Mouse (Mus musculus) ES-E14 (cell line): ENCODE measurements at regions not wholly inside any gene's neighbourhood (a gene's known extent, or its start where the extent isn't known, plus 50 kb on each side); places are given as distances from the start of the nearest gene placed in this dataset.

Source experiments
- DNase-seq: peaks from one replicate; pipeline ENCODE4 v3.0.0-alpha.2; 2013; ENCODE audit warnings: low read depth, low spot score
- H3K27ac ChIP-seq: 2 replicates; pipeline ENCODE4 v1.5.1; 2012; ENCODE audit warnings: low read depth, mild to moderate bottlenecking, low read length, moderate library complexity, mixed read lengths; ENCODE audit not compliant: poor library complexity, insufficient read depth, severe bottlenecking
- H3K36me3 ChIP-seq: 2 replicates; pipeline ENCODE4 v1.6.1; 2012; ENCODE audit warnings: mild to moderate bottlenecking, low read length, moderate library complexity, mixed read lengths; ENCODE audit not compliant: control insufficient read depth, poor library complexity, insufficient read depth, severe bottlenecking
- H3K4me1 ChIP-seq, 2 experiments: fragments of 150-350 bp in 1 of 2; sonication (generic) in 1 of 2; 2 replicates each; pipeline ENCODE4 v1.6.1; 2012; ENCODE audit warnings: low read length in 2 of 2, mild to moderate bottlenecking in 1 of 2, mixed read lengths in 1 of 2; ENCODE audit not compliant: control insufficient read depth in 2 of 2, insufficient read depth in 2 of 2, poor library complexity in 1 of 2
- H3K4me3 ChIP-seq, 2 experiments: fragments of 150-350 bp in 1 of 2; sonication (generic) in 1 of 2; 2 replicates each; pipeline ENCODE4 v1.5.1; 2012; ENCODE audit warnings: low read length in 2 of 2, low read depth in 1 of 2, mild to moderate bottlenecking in 1 of 2, mixed read lengths in 1 of 2; ENCODE audit not compliant: insufficient read depth in 1 of 2, poor library complexity in 1 of 2, severe bottlenecking in 1 of 2
- H3K9ac ChIP-seq: 2 replicates; pipeline ENCODE4 v1.6.1; 2012; ENCODE audit warnings: low read depth, mild to moderate bottlenecking, low read length, mixed read lengths; ENCODE audit not compliant: poor library complexity, insufficient read depth, severe bottlenecking
- H3K9me3 ChIP-seq: fragments of 150-350 bp; sonication (generic); 2 replicates; pipeline ENCODE4 v1.6.1; 2012; ENCODE audit warnings: low read depth, mild to moderate bottlenecking, low read length; ENCODE audit not compliant: control insufficient read depth, insufficient read depth
- CHD2 ChIP-seq: IDR thresholded peaks from 2 replicates; pipeline ENCODE4 v1.6.1; 2014; ENCODE audit warnings: mild to moderate bottlenecking, low read depth, low read length, inconsistent platforms
- HCFC1 ChIP-seq: IDR thresholded peaks from 2 replicates; pipeline ENCODE4 v1.6.1; 2012; ENCODE audit warnings: low read length, inconsistent platforms, borderline replicate concordance; ENCODE audit not compliant: insufficient read depth
- MAFK ChIP-seq: IDR thresholded peaks from 2 replicates; pipeline ENCODE4 v1.6.1; 2014; ENCODE audit warnings: mild to moderate bottlenecking, low read depth, low read length, inconsistent platforms; ENCODE audit not compliant: insufficient read depth
- ZC3H11A ChIP-seq: IDR thresholded peaks from 2 replicates; pipeline ENCODE4 v1.6.1; 2012; ENCODE audit warnings: low read depth, mild to moderate bottlenecking, inconsistent platforms, low read length, borderline replicate concordance
- ZNF384 ChIP-seq: IDR thresholded peaks from 2 replicates; pipeline ENCODE4 v1.6.1; 2012; ENCODE audit warnings: low read depth, low read length, inconsistent platforms
- in situ Hi-C, 2 experiments: fragments of 600-800 bp; cut with MboI; formaldehyde crosslinking; loops; one replicate each; pipeline ENCODE4 v1.15.1; 2025; ENCODE audit warnings: low sequenced_read_pairs in 2 of 2, inconsistent platforms in 1 of 2; ENCODE audit not compliant: unreplicated experiment in 2 of 2

- Histone ChIP-seq H3K36me3 (no peaks in the 10 kb centered on the region), H3K9me3 (no peaks in the 10 kb centered on the region), H3K4me3 (no peak overlapping the region), H3K27ac (no peak overlapping the region), H3K9ac (no peak overlapping the region), H3K4me1 (peaks cover 0 to 5% of the 10 kb centered on the region in 2 experiments; a peak in 2 of 4 replicates)
- in situ Hi-C loops = no loop called here
- no peak for DNase-seq
- TF ChIP-seq HCFC1 (no peak), ZNF384 (no peak), CHD2 (no peak), ZC3H11A (no peak), MAFK (no peak)
These were observed 204.2 kb upstream of the Fam19a5 start for GRCm38 (mm10) chr15:87339904-87340303.

- no peak overlapping the region for H3K4me3 ChIP-seq
- no peaks in the 10 kb centered on the region for H3K36me3 ChIP-seq
- DNase-seq = no peak
- no peak overlapping the region for H3K9ac ChIP-seq
- no peaks in the 10 kb centered on the region for H3K9me3 ChIP-seq
- H3K27ac ChIP-seq = no peak overlapping the region
- in situ Hi-C loops = no loop called here
- H3K4me1 ChIP-seq = peaks cover 0 to 11% of the 10 kb centered on the region in 2 experiments; a peak in 2 of 4 replicates
- TF ChIP-seq ZNF384 = no peak
- TF ChIP-seq ZC3H11A = no peak
- TF ChIP-seq HCFC1 = no peak
- TF ChIP-seq CHD2 = no peak
- TF ChIP-seq MAFK = no peak
These were observed 201.4 kb upstream of the Fam19a5 start for GRCm38 (mm10) chr15:87342656-87343055.

- in situ Hi-C loops = no loop called here
- H3K9ac ChIP-seq = no peak overlapping the region
- no peak overlapping the region for H3K27ac ChIP-seq
- TF ChIP-seq ZNF384 = no peak
- no peak for TF ChIP-seq CHD2
- no peak for TF ChIP-seq MAFK
- no peak for TF ChIP-seq HCFC1
- TF ChIP-seq ZC3H11A = no peak
- DNase-seq = no peak
- H3K36me3 ChIP-seq = no peaks in the 10 kb centered on the region
- H3K9me3 ChIP-seq = no peaks in the 10 kb centered on the region
- H3K4me3 ChIP-seq = no peak overlapping the region
- peaks cover 0 to 11% of the 10 kb centered on the region in 2 experiments; a peak in 2 of 4 replicates for H3K4me1 ChIP-seq
These were observed 198.3 kb upstream of the Fam19a5 start for GRCm38 (mm10) chr15:87345826-87346225.

GRCm38 (mm10) chr15:87349533-87350247 lies 194.4 kb upstream of the Fam19a5 start:
- H3K9me3 ChIP-seq = no peaks in the 10 kb centered on the region
- no peak overlapping the region for H3K9ac ChIP-seq
- no peak overlapping the region for H3K27ac ChIP-seq
- DNase-seq = no peak
- TF ChIP-seq CHD2 (no peak), HCFC1 (no peak), ZC3H11A (no peak), ZNF384 (no peak), MAFK (no peak)
- no peaks in the 10 kb centered on the region for H3K36me3 ChIP-seq
- peaks cover 0 to 7% of the 10 kb centered on the region in 2 experiments; a peak in 2 of 4 replicates for H3K4me1 ChIP-seq
- in situ Hi-C loops = no loop called here
- H3K4me3 ChIP-seq = no peak overlapping the region
